Mouse (Mus musculus): ENCODE data around the gene Gucy2d. TPM values are rescaled to one million over a fixed set of nuclear protein-coding genes. Genes with fewer than 3 reads are reported as not detected.

Gene Gucy2d
- polyA plus RNA-seq, 1 experiment = 0.11 TPM

DNA sequence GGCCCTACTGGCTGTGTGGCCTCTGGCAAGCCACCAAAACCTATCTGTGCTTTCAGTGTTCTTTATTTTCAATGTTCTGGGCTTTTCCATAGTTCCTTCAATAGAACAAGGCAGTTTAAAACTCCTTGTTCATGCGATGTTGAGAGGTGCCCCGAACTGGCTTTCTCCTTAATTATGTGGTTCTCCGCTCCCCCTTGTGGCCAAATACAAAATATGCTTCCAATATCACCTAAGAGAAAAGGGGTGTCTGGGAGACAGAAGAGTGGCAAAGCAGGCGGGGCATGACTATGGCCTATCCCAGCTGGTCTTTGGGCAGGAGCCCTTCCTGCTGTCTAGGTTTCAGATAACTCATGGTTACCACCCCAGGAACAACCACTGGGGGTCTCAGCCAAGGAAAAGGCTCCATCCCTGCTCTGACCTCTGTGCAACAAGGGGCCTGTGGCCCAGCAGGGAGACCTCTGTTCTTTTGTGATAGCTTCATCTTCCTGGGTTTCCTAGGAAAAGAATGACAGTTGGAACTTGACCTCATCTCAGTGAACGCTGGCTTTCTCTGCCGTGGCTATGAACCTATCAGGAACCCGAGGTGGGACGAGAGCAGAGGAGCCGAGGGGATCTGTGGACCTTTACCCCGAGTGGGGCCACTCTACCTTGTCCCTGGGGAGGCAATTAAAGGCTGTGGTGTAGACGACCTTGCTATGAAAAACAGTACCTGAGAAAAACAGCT, 7.5 kb downstream of the Gucy2d start:
- peak; percentile 77 for DNase-seq (ENCODE audit: low read depth)
- TF ChIP-seq CTCF (IDR thresholded peaks at IDR 0.05; ENCODE audit: borderline replicate concordance, extremely low read depth, insufficient read depth, insufficient read length) (peak; percentile 57; the same call in 1 of the 2 replicates), POLR2A (IDR thresholded peaks at IDR 0.05; ENCODE audit: borderline replicate concordance, extremely low read depth, insufficient read depth, insufficient read length, poor library complexity, severe bottlenecking) (no peak)

DNA sequence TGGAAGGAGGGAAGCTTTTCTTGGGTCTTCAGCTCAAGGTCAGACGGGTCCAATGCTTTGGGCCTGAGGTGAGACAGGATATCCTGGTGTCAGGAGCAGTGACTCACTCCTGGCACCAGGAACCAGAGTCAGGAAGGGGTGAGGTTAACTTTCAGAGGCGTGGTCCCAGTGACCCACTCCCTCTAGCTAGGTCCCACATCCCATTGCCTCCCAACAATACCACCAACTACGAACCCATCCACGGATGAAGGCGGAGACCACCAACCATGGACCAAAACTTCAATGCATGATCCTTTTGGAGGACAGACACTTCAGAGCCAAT, 8.1 kb downstream of the Gucy2d start:
- DNase-seq (ENCODE audit: low read depth) = no peak
- no peak for TF ChIP-seq POLR2A (IDR thresholded peaks at IDR 0.05; ENCODE audit: borderline replicate concordance, extremely low read depth, insufficient read depth, insufficient read length, poor library complexity, severe bottlenecking)
- no peak for TF ChIP-seq CTCF (IDR thresholded peaks at IDR 0.05; ENCODE audit: borderline replicate concordance, extremely low read depth, insufficient read depth, insufficient read length)

- TF ChIP-seq POLR2A (IDR thresholded peaks at IDR 0.05; ENCODE audit: borderline replicate concordance, extremely low read depth, insufficient read depth, insufficient read length, poor library complexity, severe bottlenecking) (no peak), CTCF (IDR thresholded peaks at IDR 0.05; ENCODE audit: borderline replicate concordance, extremely low read depth, insufficient read depth, insufficient read length) (no peak)
- no peak for DNase-seq (ENCODE audit: low read depth)
These were observed 9.5 kb downstream of the Gucy2d start for GRCm38 (mm10) chr7:98449696-98450095.

GRCm38 (mm10) chr7:98454397-98455120, 14.3 kb downstream of the Gucy2d start:
- TF ChIP-seq CTCF (IDR thresholded peaks at IDR 0.05; ENCODE audit: borderline replicate concordance, extremely low read depth, insufficient read depth, insufficient read length) (no peak), POLR2A (IDR thresholded peaks at IDR 0.05; ENCODE audit: borderline replicate concordance, extremely low read depth, insufficient read depth, insufficient read length, poor library complexity, severe bottlenecking) (no peak)

DNA sequence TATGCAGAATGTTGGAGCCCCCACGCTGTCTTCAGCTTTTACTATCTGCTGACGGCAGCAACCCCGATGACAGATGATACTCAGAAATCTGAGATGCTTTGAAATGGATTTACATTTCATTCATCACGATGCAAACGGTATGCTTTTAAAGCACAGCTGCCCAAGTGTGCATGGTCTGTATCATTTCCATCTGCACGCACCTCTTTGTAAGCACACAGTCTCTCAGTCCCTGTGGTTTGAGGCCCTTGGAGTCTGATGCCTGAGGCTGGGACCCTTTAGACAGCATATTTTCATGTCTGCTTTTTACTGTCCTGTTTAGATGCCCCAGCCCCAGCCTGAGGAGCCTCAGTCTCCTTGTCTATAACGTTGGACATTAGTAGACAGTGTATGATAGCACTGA, 20.1 kb downstream of the Gucy2d start:
- TF ChIP-seq CTCF (IDR thresholded peaks at IDR 0.05; ENCODE audit: borderline replicate concordance, extremely low read depth, insufficient read depth, insufficient read length) = no peak
- TF ChIP-seq POLR2A (IDR thresholded peaks at IDR 0.05; ENCODE audit: borderline replicate concordance, extremely low read depth, insufficient read depth, insufficient read length, poor library complexity, severe bottlenecking) = no peak
- DNase-seq (ENCODE audit: low read depth) = peak; percentile 19

More at GRCm38 (mm10) chr7:98454397-98455120, 14.3 kb downstream of the Gucy2d start:
- DNase-seq (ENCODE audit: low read depth) = no peak

DNA sequence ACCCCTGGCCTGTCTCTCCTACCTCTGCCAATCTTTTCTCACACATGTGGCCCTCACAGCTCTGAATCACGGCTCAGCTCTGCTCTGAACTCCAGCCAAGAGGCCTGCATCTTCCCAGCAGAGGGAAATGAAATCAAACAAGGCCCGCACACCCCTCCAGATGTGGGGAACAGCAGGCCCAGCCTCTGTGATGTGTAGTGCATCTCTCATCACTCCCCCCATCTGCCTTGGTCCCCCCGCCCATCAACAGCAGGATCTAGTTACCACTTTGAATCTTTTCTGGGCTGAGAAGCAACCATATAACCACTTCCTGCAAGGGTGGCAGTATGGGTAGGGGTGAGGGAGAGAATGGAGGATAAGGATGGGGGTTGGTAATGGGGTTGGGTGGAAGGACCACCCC, 28.9 kb downstream of the Gucy2d start:
- no peak for TF ChIP-seq POLR2A (IDR thresholded peaks at IDR 0.05; ENCODE audit: borderline replicate concordance, extremely low read depth, insufficient read depth, insufficient read length, poor library complexity, severe bottlenecking)
- no peak for DNase-seq (ENCODE audit: low read depth)

GRCm38 (mm10) chr7:98472529-98472928, 32.3 kb downstream of the Gucy2d start:
- DNase-seq (ENCODE audit: low read depth) = no peak
- TF ChIP-seq CTCF (IDR thresholded peaks at IDR 0.05; ENCODE audit: borderline replicate concordance, extremely low read depth, insufficient read depth, insufficient read length) (no peak), POLR2A (IDR thresholded peaks at IDR 0.05; ENCODE audit: borderline replicate concordance, extremely low read depth, insufficient read depth, insufficient read length, poor library complexity, severe bottlenecking) (no peak)

GRCm38 (mm10) chr7:98474558-98474957, 34.3 kb downstream of the Gucy2d start:
- DNase-seq (ENCODE audit: low read depth) = no peak
- TF ChIP-seq CTCF (IDR thresholded peaks at IDR 0.05; ENCODE audit: borderline replicate concordance, extremely low read depth, insufficient read depth, insufficient read length) (no peak), POLR2A (IDR thresholded peaks at IDR 0.05; ENCODE audit: borderline replicate concordance, extremely low read depth, insufficient read depth, insufficient read length, poor library complexity, severe bottlenecking) (no peak)

GRCm38 (mm10) chr7:98477153-98477552, 36.9 kb downstream of the Gucy2d start:
- DNase-seq (ENCODE audit: low read depth) = no peak
- no peak for TF ChIP-seq CTCF (IDR thresholded peaks at IDR 0.05; ENCODE audit: borderline replicate concordance, extremely low read depth, insufficient read depth, insufficient read length)
- no peak for TF ChIP-seq POLR2A (IDR thresholded peaks at IDR 0.05; ENCODE audit: borderline replicate concordance, extremely low read depth, insufficient read depth, insufficient read length, poor library complexity, severe bottlenecking)

- TF ChIP-seq CTCF (IDR thresholded peaks at IDR 0.05; ENCODE audit: borderline replicate concordance, extremely low read depth, insufficient read depth, insufficient read length) (no peak), POLR2A (IDR thresholded peaks at IDR 0.05; ENCODE audit: borderline replicate concordance, extremely low read depth, insufficient read depth, insufficient read length, poor library complexity, severe bottlenecking) (no peak)
- DNase-seq (ENCODE audit: low read depth) = no peak
These were observed 40.3 kb downstream of the Gucy2d start for GRCm38 (mm10) chr7:98480481-98480880.

DNA sequence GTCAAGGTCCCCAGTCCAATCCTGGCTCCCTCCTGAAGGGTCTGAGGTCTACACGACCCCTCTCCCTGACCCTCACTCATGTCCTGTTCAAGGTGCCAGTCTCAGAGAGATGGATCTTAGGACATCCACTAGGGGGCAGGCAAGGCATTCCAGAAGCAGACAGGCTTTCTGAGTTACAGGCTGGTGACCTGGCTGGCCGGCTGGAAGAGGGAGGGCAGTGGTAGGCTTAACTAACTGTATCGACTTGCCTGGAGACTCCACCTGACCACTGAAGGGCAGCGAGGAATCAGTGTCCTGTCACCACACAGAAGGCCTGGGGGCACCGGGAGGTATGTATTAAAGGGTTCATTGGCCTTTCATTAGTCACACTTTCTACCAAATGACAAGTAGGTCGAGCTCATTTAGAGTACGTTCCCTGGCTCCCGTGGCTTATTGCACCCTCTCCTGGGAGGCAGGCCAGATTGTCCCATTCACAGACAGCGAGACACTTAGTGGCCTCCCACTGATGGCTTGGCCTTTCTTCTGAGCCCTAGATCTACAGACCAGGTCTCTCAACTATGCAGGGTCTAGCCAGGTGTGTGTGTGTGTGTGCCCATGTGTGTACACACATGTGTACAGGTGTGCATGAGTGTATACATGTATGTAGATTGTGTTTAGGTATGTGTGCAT, 41.0 kb downstream of the Gucy2d start:
- TF ChIP-seq POLR2A (IDR thresholded peaks at IDR 0.05; ENCODE audit: borderline replicate concordance, extremely low read depth, insufficient read depth, insufficient read length, poor library complexity, severe bottlenecking) = no peak
- TF ChIP-seq CTCF (IDR thresholded peaks at IDR 0.05; ENCODE audit: borderline replicate concordance, extremely low read depth, insufficient read depth, insufficient read length) = peak; percentile 94
- peak; percentile 87 for DNase-seq (ENCODE audit: low read depth)

Measured in brain, embryonic 14.5 days (tissue).